Mouse (Mus musculus) heart, postnatal 14 days (tissue): ENCODE results near the gene Lmnb2. TPM values are rescaled to one million over a fixed set of nuclear protein-coding genes. Genes with fewer than 3 reads are reported as not detected.

Experiments
- DNase-seq, 2 experiments: peaks; one replicate each; pipeline ENCODE4 v3.0.0; 2021 to 2022
- intact Hi-C: fragments of 180-260 bp; cut with DNase I; formaldehyde crosslinking; loops from one replicate; pipeline ENCODE4 v1.15.1; 2025
- long read RNA-seq, 2 experiments: library from polyadenylated mRNA; stranded (forward); transcript quantifications; one replicate each; pipeline ENCODE4 v2.0.0; 2021
- total RNA-seq, 2 experiments: library from RNA; stranded (reverse); gene quantifications; 2 replicates each; pipeline ENCODE4 v1.2.3; 2021

The Lmnb2 gene
- total RNA-seq: 1 to 10 TPM; 5.1 to 7.0 TPM
- long read RNA-seq, experiment 1, transcript Lmnb2-201 (12 exons, 3,531 nt): major isoform, 8 of 14 reads
- long read RNA-seq, experiment 1, partial matches to known transcripts: 4 of 14 reads
- long read RNA-seq, experiment 1, other reads (novel, unspliced or antisense): 2 of 14 reads
- long read RNA-seq, experiment 2, partial matches to known transcripts: 3 of 10 reads
- long read RNA-seq, experiment 2, other reads (novel, unspliced or antisense): 3 of 10 reads

DNA sequence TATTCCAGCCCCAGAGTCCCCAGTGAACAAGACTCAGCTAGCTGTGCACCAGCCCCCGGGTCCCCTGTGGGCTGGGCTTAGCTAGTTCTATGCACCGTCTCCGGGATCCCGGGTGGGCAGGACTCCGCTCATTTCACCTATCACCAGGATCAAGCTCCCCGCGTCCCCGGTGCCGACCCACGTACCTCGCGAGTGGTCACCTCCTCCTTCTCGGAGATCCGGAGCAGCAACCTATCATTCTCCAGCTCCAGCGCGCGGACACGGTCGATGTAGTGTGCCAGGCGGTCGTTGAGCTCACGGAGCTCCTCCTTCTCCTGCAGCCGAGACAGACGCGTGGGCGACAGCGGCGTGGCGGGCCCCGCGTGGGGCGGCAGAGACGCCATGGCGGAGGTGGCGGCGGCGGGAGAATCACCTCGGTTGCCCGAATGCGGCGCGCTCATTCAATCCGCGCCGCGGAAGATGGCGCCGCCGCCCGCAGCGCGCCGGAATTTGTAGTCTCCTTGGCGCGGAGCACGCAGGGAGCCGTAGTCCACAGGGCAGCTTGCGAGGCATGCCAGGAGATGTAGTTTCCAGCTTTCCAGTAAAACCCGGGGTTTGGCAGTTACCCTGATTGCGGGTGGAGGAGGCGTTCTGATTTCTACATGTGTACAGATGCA is at the start of gene Lmnb2:
Gene Lmnb2, minus strand, starts transcription at position 467 of the 656 bp plus-strand sequence.
- intact Hi-C loops: no loop called here
- peak; percentile 73 to 81 for DNase-seq

DNA sequence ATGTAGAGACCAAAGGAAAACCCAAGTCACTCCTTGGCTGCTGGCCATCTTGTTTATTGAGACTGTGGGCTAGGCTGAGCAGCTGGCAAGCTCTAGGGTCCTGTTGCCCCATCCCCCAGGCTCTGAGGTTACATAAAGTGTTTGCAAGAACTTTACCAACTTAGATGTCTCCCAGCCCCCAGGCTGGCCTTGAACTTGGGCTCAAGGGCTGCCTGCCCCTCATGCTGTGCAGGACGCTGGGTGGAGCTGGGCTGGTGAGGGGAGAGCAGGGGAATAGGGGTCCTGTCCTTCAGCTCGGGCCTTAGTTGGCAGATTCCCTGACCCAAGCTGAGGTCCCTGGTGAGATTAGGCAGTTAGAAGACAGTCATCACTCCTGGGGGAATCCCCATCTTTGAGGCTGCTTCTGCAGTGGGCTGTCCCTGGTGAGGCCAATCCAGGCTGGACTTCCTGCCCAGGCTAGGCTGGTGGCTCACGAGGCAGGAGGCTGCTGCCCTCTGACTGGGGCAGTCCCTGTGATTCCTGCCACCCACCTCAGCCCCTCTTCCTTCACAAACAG is 49.1 kb upstream of the Lmnb2 start:
- no peak for DNase-seq
- intact Hi-C loops: no loop called here

DNA sequence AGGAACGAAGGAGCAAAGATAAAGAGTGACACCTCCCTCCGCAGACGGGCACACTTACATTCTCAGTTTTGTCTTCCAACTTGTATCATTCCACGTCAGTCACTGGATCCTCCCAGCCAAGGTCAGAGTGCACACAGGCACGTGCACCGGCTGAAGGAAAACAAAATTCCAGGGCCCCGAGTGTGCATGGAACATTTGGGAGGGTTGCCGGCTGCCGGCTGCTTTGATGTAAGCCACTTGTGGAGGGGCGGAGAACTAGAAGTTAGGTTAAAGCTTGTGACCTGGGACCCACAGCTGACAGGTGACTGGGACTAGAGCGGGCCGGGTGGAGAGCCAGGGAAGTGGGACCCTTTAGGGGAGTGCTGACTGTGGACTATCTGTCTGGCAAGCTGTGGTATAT is 48.3 kb upstream of the Lmnb2 start:
- intact Hi-C loops: no loop called here
- DNase-seq: no peak

DNA sequence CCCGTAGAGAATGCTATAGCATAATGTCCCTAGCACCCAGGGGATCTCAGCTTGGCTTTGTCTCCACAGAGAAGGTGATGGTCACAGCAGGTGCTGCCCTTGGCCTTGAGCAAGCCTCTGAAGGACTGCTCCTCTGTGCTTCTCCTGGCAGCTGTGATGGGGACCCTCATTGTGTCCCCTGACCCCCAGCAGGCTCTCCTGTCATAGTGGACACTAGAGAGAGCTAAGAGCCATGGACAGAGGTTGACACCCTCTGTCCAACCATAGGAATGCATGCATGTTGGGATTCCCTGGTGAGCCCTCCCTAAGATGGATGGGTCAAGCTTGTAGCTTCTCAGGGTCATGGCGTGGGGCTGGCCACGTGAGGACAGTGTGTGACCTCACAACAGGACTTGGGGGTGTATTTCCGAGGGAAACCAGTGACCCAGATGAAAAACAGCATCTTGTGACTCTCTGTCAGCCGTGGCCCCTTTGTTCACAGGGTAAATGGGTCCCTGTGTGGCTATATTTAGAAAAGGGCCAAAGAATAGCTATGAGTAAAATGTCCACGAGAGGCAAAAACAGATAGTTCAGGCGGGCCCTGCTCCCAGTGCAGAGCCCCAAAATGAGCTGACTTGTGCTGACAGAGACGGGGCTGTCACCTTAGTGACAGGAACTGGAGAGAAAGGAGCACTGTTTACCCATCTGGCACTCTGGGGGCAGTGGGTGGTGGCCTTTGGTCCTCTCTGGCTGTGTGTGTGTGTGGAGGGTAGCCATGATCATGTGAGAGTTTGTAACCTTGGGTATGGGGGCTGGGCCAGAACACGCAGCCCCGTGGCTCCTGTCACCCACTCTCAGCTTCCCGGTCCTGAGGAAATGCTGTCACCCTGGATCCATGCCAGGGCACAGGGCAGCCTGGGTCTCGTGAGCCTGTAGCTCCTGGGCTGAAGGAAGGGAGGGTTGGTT is 45.3 kb upstream of the Lmnb2 start:
- DNase-seq: peak in 1 of 2 experiments; percentile 60
- intact Hi-C loops: no loop called here

DNA sequence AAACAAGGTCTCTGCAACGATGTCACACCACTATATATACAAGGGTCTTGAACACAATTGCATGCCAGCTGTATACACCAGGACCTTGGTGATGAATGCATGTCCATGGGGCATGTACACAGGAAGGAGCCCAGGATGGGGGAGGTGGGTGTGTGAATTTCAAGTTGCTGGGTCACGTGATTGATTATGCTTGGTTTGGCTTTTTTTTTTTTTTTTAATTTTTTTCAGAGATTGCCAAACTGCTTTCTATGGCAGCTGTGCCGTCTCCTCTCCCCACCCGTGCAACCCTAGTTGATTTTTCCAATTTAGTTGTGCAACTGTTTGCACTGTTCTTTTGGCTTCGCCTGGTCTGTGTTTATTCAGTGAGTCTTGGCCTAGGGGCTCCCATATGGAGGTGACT is 44.5 kb upstream of the Lmnb2 start:
- peak in 1 of 2 experiments; percentile 2 for DNase-seq
- intact Hi-C loops: no loop called here

DNA sequence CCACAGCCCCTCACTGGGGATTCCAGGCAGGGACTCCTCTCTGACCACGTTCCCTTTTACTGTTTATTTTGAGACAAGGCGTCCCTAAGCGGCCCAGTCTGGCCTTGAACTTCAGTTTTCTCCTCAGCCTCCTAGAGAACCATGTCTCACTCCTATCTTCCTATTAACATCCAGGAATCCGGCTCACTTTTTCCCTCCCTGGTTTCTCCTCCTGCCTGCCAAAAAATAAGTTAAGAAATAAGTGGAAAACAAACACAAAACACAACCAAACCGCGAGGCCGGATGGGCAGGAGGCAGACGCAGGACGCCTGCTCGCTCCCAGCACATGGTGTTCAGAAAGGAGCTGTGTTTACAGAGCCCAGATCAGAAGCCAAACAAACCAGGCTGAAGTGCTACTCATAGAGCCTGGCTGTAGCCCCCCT is 44.0 kb upstream of the Lmnb2 start:
- peak; percentile 32 to 47 for DNase-seq
- intact Hi-C loops: no loop called here

DNA sequence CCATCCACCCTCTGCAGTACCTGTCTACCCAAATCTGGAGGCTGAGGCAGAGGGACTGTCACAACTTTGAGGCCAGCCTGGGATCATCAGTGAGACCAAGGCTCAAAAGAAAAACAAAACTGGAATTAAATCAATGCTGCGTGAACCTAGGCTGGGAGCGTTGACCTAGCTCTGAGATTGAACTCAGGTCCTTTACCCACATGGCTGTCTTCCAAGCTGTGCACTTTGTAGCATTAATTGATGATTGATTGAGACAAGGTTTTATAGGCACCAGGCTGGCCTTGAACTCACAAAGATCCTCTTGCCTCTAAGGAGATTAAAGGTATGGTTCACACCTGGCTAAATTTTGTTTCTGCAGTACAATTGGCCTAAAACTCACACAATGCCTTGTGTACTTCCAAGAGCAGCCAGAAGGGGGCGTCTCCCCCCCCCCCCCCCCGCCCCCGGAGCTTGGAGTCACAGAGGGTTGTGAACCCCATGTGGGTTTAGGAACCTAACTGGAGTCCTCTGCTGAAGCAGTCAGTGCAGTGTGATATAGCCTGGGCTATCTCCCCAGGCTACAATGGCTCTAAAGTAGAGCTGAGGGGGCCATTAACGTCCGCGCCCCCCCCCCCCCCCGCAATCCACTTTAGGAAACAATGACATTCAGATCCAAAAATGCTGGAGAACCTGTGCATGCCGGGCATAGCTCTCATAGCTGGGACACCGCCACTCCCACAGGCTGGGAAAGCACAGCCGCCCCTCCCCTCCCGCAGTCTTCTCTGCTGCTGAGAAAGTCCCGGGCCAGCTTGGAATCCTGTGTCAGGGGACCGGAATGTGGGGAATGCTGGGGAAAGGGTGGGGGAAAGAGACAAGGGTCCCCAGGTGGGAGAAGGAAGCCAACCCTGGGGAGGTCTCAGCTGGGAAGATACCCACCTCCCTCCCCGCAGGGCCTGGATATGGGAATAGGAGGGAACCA is 42.8 kb upstream of the Lmnb2 start:
- intact Hi-C loops: no loop called here
- DNase-seq: peak; percentile 56 to 67

DNA sequence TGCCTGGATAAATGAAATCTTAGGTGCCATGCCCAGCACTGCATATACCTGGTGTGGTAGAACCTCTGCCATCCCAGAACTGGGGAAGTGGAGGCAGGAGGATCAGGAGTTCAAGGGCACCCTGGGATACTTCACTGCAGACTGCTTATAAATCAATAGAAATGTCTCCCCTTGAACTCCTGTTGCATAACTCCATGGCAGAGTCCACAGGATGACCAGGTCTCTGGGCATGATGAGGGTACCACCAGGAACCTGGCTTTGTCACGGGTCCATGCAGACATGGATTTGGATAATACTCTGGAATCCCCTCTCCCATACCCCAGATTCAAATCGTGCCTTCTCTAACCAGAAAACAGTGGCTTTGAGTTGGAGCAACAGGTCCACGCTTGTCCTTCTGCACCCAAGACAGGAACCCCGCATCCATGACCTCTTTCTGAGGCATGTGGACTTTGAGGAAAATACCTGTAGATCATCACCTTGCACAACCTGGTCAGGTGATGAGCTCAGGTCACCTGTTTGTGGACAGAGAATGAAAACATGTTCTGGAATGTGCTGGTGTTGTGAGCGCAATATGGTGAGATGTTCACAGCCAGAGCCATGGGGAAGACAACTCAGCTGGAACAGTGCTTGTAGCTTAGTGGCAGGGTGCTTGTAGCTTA is 41.1 kb upstream of the Lmnb2 start:
- intact Hi-C loops: no loop called here
- DNase-seq: no peak

DNA sequence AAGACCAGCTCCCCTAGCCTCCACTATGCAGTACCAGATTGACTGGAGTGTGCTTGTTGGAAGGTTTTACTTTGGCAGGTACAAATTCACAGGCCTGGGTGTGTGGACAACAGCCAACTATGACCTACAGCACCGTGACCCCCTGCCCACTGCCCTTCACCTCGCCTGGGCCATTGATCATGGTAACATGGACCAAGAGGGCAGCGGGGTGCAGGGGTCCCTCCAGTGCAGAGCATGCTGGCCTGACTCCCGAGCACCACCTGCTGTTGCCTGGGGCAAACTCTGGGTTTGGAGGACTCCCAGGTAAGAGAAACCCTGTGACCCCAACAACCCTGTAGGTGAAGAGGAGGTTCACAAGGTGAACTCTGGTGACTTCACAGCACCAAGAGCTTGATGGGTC is 39.7 kb upstream of the Lmnb2 start:
- DNase-seq: no peak
- intact Hi-C loops: no loop called here

DNA sequence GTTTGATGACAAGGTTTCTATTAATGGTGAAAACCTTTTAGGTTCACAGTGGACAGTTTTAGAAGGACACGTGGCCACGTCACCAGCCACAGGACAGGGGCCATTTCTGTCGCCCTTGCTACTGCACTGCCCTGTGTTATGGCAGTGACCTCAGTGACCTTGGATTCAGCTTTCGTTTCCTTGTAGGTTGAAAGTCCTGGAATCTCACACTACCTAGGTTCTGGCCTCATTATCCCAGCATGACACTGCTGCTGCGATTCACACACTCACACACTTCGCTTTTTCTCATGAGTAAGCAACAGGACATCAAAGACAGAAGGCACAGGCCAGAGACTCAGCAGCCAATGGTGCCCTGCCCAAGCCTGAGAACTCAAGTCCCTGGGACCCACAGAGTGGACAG is 38.9 kb upstream of the Lmnb2 start:
- DNase-seq: no peak
- intact Hi-C loops: no loop called here

DNA sequence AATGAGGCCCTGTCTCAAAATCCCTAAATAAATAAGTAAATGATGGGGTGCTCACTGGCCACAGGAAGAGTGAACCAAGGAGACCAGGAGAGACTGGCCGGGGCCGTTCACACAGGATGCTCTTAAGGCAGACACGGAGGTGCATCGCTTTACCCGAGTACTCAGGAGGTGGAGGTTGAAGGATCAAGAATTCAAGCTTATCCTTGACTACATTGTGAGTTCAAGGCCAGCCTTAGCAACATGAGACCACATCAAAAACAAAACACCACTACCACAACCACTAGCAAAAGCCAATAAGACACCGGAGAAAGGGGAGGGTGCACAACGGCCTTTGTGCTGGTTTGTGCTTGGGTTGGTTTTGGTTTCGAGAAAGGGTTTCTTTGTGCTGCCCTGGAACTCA is 38.3 kb upstream of the Lmnb2 start:
- intact Hi-C loops: no loop called here
- no peak for DNase-seq

DNA sequence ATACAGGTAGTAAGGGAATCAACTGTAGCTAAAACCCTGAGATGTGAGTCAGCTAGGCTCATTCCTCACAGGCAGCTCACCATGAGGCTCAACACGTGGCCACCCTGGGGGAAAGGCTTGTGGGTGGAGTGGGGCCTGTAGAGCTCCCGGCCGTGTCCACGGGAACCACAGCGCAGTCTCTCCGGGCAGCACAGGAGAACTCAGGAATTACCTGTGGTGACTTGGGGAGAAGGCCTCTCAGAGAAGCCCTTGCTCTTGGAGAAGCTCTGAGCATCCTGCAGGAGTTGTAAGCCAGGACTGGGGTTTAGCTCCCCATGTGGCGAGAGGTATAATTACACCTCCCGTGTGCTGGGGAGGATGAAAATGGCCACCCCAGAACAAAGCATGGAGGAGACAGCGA is 37.5 kb upstream of the Lmnb2 start:
- DNase-seq: peak; percentile 60 to 81
- intact Hi-C loops: loop anchor here (1.0 kb wide), 1 partner anchor 27 kb away; no protein-coding TSS in a partner anchor

DNA sequence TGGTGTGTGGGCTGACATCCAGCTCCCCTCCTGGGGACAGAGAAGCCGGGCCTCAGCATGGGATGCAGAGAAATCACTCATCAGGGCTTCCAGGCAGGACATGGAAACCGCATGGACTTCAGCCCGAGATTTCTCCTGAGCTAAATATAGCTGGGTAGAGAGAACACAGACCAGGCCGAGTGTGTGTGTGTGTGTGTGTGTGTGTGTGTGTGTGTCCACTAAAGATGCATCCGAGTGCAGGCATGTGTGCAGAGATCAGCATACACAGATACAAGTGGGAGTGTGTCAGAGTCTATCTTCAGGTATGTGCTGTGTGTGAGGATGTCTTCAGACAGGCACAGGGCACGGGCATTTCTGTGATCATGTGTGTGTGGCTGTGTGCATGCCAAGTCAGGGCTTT is 36.8 kb upstream of the Lmnb2 start:
- intact Hi-C loops: loop anchor here (1.0 kb wide), 1 partner anchor 27 kb away; no protein-coding TSS in a partner anchor
- DNase-seq: peak in 1 of 2 experiments; percentile 60

DNA sequence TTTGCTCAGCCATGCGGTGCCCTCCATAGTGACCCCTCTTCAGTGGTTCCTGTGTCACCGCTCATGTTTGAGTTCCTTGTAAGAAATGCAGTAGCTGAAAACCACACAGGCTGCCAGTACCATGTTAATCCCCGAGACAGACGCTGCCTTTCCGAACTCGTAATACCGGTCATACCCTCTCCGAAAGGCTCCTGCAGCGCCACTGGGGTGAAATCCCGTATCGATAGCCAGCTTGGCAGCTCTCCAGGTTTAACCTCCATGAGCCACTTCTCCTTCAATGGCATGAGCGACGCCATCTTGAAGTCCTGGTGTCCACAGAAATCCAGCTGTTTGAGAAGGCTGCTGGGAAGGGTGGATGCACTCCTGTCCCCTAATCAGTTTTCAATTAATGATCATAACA is 36.4 kb upstream of the Lmnb2 start:
- intact Hi-C loops: no loop called here
- DNase-seq: no peak

DNA sequence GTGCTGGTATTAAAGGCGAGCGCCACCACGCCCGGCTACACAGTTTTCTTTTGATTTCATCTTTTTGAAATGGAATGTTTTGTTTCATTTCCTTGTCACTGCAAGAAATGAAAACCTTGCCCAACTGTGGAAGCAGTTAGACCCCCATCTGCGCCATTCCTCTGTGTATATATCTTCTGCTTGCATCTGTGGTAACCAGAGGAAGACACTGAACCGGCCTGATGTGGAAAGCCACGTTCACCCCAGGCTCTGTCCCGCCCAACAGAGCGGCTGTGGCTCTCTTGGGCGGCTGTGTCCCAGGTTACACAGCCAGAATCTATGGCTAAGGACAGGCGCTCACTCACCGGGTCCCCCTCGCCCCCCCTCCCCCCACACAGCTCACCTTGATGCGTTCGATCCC is 34.4 kb upstream of the Lmnb2 start:
- intact Hi-C loops: no loop called here
- no peak for DNase-seq

DNA sequence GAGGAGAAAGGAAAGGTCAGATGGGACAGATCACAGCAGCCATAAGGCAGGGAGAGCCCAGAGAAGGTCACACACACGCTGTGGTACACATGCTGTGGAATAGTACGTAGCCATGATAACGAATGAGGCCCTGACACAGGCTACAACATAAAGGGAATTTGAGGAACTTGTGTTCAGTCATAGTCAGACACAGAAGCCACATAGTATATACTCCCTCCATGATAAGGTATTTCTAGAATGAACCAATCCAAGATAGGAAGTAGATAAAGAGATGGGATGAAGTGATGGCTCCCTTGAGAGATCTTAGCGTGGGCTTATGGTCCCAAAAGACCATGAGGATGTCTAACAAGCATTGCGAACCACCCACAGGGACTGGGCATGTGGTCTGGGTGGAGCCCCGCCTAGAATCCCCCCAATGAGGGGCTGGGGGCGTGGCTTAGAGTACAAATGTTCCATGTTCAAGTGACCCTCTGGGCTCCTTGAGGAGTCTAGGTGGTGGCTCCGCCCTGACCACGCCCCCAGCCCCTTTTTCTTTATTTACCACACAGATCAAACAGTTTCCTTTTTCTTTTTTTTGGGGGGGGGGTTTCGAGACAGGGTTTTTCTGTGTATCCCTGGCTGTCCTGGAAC is 33.8 kb upstream of the Lmnb2 start:
- no peak for DNase-seq
- intact Hi-C loops: no loop called here

DNA sequence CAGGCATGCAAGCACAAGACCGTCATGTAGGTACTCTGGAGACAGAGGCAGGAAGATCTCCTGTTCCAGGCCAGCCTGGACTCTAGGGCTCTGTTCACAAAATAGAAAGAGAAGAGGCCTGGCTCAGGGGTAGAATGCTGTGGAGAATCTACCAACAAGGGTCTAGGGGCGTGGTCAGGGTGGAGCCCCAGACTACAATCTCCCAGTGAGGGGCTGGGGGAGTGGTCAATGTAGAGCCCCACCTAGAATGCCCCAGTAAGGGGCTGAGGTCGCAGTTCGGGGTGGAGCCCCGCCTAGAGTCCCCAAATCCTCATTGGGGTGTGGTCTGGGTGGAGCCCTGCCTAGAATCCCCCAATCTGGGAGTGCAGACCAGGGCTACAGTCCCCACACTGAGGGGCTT is 32.3 kb upstream of the Lmnb2 start:
- intact Hi-C loops: no loop called here
- DNase-seq: no peak

DNA sequence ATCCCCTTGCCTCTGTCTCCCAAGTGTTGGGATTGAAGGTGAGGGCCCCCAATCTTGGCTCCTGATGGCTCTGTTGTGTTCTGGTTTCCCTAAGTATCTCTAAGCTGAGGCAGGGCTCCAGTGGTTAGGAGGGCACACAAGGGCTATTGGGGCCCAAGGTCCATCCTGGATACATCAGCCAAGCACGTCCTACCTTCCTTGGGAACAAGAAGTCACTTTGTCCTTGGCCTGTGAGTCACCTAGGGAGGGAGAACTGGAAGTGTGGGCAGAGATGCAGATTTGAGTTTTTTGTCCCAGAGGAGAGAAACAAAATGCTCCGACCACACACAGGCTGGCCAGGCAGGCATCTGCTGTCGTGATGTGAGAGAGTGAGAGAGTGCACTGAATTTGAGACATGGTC is 31.0 kb upstream of the Lmnb2 start:
- intact Hi-C loops: no loop called here
- no peak for DNase-seq

DNA sequence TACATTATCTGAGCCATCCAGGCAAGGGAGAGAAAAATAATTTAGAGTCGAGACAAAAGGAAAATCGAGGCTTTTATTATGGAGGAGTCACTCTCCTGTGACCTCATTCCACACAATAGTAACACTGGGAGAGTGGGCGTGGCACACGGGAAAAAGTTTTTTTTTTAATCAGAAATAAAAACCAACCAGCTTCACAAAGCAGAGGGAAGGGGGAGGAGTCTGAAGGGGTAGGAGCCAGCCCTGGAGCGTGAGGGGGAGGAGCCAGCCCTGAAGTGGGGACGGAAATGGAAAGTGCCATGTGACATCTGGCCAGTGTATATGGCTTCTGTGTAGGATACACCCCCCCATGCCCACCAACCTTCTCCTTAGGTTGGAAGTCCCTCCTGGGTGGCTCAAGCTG is 30.5 kb upstream of the Lmnb2 start:
- intact Hi-C loops: no loop called here
- DNase-seq: no peak
